ENCODE assay signal across 24 mouse cellular contexts in the genomic region with DNA sequence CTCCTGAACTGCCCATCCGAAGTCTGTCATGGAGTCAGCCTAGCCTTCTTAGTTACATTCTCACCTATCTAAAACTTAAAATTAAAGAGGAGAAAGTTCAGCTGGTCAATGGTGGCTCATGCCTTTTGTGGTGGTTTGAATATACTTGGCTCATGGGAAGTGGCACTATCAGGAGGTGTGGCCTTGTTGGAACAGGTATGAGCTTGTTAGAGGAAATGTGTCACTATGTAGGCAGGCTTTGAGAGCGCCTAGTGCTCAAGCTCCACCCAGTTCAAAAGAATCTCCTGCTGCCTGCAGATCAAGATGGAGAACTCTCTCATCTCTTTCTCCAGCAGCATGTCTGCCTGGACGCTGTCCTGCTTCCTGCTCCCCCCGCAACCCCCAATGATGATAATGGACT. TPM values are rescaled to one million over a fixed set of nuclear protein-coding genes. Genes with fewer than 3 reads are reported as not detected.
DNase-seq lines count a peak whose midpoint lies in the region; ATAC-seq and TF ChIP-seq lines count a peak whose summit lies in the region.
"Had no signal": no experiment of that assay in that cellular context is flagged by ENCODE, and none has a peak within 500 bp of the region (broad histone marks: within the 10 kb centered on the region; RNA-seq: fewer than 3 reads in every experiment).

No protein-coding gene starts in this region.

- no peaks in the 10 kb centered on the region for H3K27me3 ChIP-seq in ES-Bruce4 (ENCODE audit: control insufficient read depth, insufficient read depth, low read length, poor library complexity, severe bottlenecking)
- no peaks in the 10 kb centered on the region for H3K27me3 ChIP-seq in stomach, postnatal 0 days (ENCODE audit: control insufficient read depth, insufficient read depth, low read length)
- H3K27me3 ChIP-seq: CH12.LX; forebrain, embryonic 13.5 days; forebrain, embryonic 15.5 days; Patski had no signal

- no peaks in the 10 kb centered on the region for H3K9me3 ChIP-seq in ES-Bruce4 (replicated peaks; ENCODE audit: control insufficient read depth, insufficient read depth, low read length, poor library complexity, severe bottlenecking)
- no peaks in the 10 kb centered on the region for H3K9me3 ChIP-seq in stomach, postnatal 0 days (ENCODE audit: control insufficient read depth, low read length)
- H3K9me3 ChIP-seq: embryonic facial prominence, embryonic 10.5 days; embryonic facial prominence, embryonic 12.5 days; forebrain, embryonic 13.5 days; forebrain, embryonic 15.5 days; G1E had no signal

- H3K9ac ChIP-seq in ES-Bruce4 (ENCODE audit: low read depth, poor library complexity, severe bottlenecking): no peak overlapping the region
- H3K9ac ChIP-seq in stomach, postnatal 0 days (ENCODE audit: low read length): no peak overlapping the region
- H3K9ac ChIP-seq: embryonic facial prominence, embryonic 12.5 days; forebrain, embryonic 13.5 days; forebrain, embryonic 15.5 days; forebrain, postnatal 0 days had no signal

- no peak for TF ChIP-seq POLR2A in ES-Bruce4 (IDR thresholded peaks at IDR 0.05; ENCODE audit: insufficient read depth, low read length)

- H3K36me3 ChIP-seq in ES-Bruce4 (ENCODE audit: control insufficient read depth, insufficient read depth, low read length, poor library complexity, severe bottlenecking): no peaks in the 10 kb centered on the region
- no peaks in the 10 kb centered on the region for H3K36me3 ChIP-seq in stomach, postnatal 0 days (ENCODE audit: control insufficient read depth, insufficient read depth, low read length)
- H3K36me3 ChIP-seq: embryonic facial prominence, embryonic 10.5 days; embryonic facial prominence, embryonic 12.5 days; forebrain, embryonic 15.5 days; G1E had no signal

- no peak for TF ChIP-seq CTCF in ES-Bruce4 (IDR thresholded peaks at IDR 0.05; ENCODE audit: low read depth, low read length)
- TF ChIP-seq CTCF in stomach, postnatal 0 days (IDR thresholded peaks at IDR 0.05; ENCODE audit: low read depth): no peak

- no peak for TF ChIP-seq EP300 in ES-Bruce4 (IDR thresholded peaks at IDR 0.05; ENCODE audit: insufficient read depth, low read depth, low read length)
- TF ChIP-seq EP300 in stomach, postnatal 0 days (optimal IDR thresholded peaks at IDR 0.05): no peak

- peaks cover 9% of the 10 kb centered on the region for H3K4me1 ChIP-seq in ES-Bruce4 (ENCODE audit: control insufficient read depth, insufficient read depth, low read length)
- no peaks in the 10 kb centered on the region for H3K4me1 ChIP-seq in stomach, postnatal 0 days (replicated peaks; ENCODE audit: control insufficient read depth, insufficient read depth)

- H3K4me3 ChIP-seq in ES-Bruce4 (ENCODE audit: low read depth, low read length): no peak overlapping the region
- no peak overlapping the region for H3K4me3 ChIP-seq in stomach, postnatal 0 days (ENCODE audit: low read depth, low read length)
- H3K4me3 ChIP-seq: embryonic facial prominence, embryonic 10.5 days; embryonic facial prominence, embryonic 12.5 days; forebrain, embryonic 13.5 days; forebrain, embryonic 15.5 days had no signal

- 89% methylated on average over 4 of the region's 4 CpGs for WGBS in stomach, postnatal 0 days

- DNase-seq in R1 (ENCODE audit: low read depth, low spot score): peak; percentile 75
- DNase-seq in stomach, postnatal 0 days (ENCODE audit: low spot score): no peak
- DNase-seq in heart, adult 8-10 months (ENCODE audit: low spot score): no peak
- DNase-seq in lung, postnatal 25 days (ENCODE audit: low spot score): no peak
- DNase-seq: adrenal gland, adult 8-10 months; adrenal gland, postnatal 14 days; adrenal gland, postnatal 36 days; B cell, adult 2 months; cerebellum, adult 11-12 months; cerebellum, adult 2 months; cerebellum, adult 9-10 months; cerebellum, postnatal 10 days; cerebellum, postnatal 25 days; forebrain, postnatal 0 days had no signal

- H3K27ac ChIP-seq in ES-Bruce4 (ENCODE audit: insufficient read depth, low read length): 0 out of 2 replicates have a peak overlapping the region, but pooled peaks have one; percentile 1
- no peak overlapping the region for H3K27ac ChIP-seq in stomach, postnatal 0 days (replicated peaks)
- H3K27ac ChIP-seq: embryonic facial prominence, embryonic 10.5 days; embryonic facial prominence, embryonic 12.5 days; forebrain, embryonic 13.5 days; forebrain, embryonic 15.5 days had no signal

- ATAC-seq in stomach, postnatal 0 days (ENCODE audit: low FRiP score, low TSS enrichment): peak; percentile 60; the same call in 1 of the 2 replicates
- ATAC-seq: activated CD4-positive, CD25-positive, alpha-beta regulatory T cell, adult 4 months; CD4-positive, CD25-positive, alpha-beta regulatory T cell, adult 4 months; forebrain, embryonic 13.5 days; forebrain, embryonic 15.5 days; forebrain, postnatal 0 days; Patski had no signal

- H3K4me2 ChIP-seq in stomach, postnatal 0 days (replicated peaks; ENCODE audit: low read depth): no peak overlapping the region
- H3K4me2 ChIP-seq: embryonic facial prominence, embryonic 12.5 days; forebrain, embryonic 13.5 days; forebrain, embryonic 15.5 days had no signal

RNA-seq across cellular contexts. Expression of gene Calm2, which starts 48.8 kb away (rescaled TPM):
- 1,141 and 1,173 TPM in 2 replicates for polyA plus RNA-seq in ES-Bruce4 (2011; ENCODE audit: insufficient read depth, insufficient read length, low read depth, missing spikeins)
- 781 and 848 TPM in 2 replicates for polyA plus RNA-seq in stomach, postnatal 0 days (2015; fragmentation: Nextera tagmentation; extraction: Ambion mirVana)
- 100 to 1,000 TPM; 143 to 158 (median 147) TPM for total RNA-seq in heart, adult 8-10 months (2022)
